Mouse (Mus musculus): ENCODE data around the gene Olfr503. TPM values are rescaled to one million over a fixed set of nuclear protein-coding genes. Genes with fewer than 3 reads are reported as not detected.
"Not testable (repeated sequence)": the region's sequence is repeated elsewhere in the genome, so short reads cannot be mapped to it uniquely, and the experiment has no call there.

Olfr503 gene
- not detected for polyA plus RNA-seq (2012; fragmentation: generic; extraction: Trizol)
- long read RNA-seq, experiment 1 = 0 reads
- long read RNA-seq, experiment 2 = 0 reads

GRCm38 (mm10) chr7:108544227-108544626, at the start of gene Olfr503:
Olfr503 (plus strand) TSS chr7:108544527.
- not testable (repeated sequence) for H3K36me3 ChIP-seq (ENCODE audit: control insufficient read depth, insufficient read depth)

GRCm38 (mm10) chr7:108524965-108525364, 19.4 kb upstream of the Olfr503 start, which contains the start of gene Olfr502:
Olfr502 (minus strand) TSS chr7:108525065.
- Histone ChIP-seq H3K36me3 (ENCODE audit: control insufficient read depth, insufficient read depth) (no peaks in the 10 kb centered on the region), H3K27me3 (ENCODE audit: control insufficient read depth, insufficient read depth, insufficient read length) (no peaks in the 10 kb centered on the region), H3K79me3 (ENCODE audit: low read depth) (no peaks in the 10 kb centered on the region), H3K4me3 (ENCODE audit: insufficient read depth, poor library complexity, severe bottlenecking) (no peak within 1 kb of the TSS), H3K79me2 (ENCODE audit: control insufficient read depth, insufficient read depth) (no peaks in the 10 kb centered on the region), H3ac (ENCODE audit: control insufficient read depth, insufficient read length, low read depth) (no peak within 1 kb of the TSS)
- TF ChIP-seq MYOG (IDR thresholded peaks at IDR 0.05; ENCODE audit: control insufficient read depth, extremely low read depth, insufficient read length) (no peak), USF1 (IDR thresholded peaks at IDR 0.05; ENCODE audit: low read depth) (no peak), CTCF (IDR thresholded peaks at IDR 0.05; ENCODE audit: control insufficient read depth, insufficient read depth, insufficient read length) (no peak), MYOD1 (IDR thresholded peaks at IDR 0.05; ENCODE audit: control insufficient read depth, insufficient read length, low read depth) (no peak), FOSL1 (IDR thresholded peaks at IDR 0.05; ENCODE audit: insufficient read depth, low read length, poor library complexity, severe bottlenecking) (no peak), CEBPB (IDR thresholded peaks at IDR 0.05; ENCODE audit: low read depth) (no peak), MAX (IDR thresholded peaks at IDR 0.05) (no peak)

More at GRCm38 (mm10) chr7:108544227-108544626, at the start of gene Olfr503:
- H3K27me3 ChIP-seq (ENCODE audit: control insufficient read depth, insufficient read depth, insufficient read length); H3ac ChIP-seq (ENCODE audit: control insufficient read depth, insufficient read length, low read depth); H3K4me3 ChIP-seq (ENCODE audit: insufficient read depth, poor library complexity, severe bottlenecking); H3K79me2 ChIP-seq (ENCODE audit: control insufficient read depth, insufficient read depth); H3K79me3 ChIP-seq (ENCODE audit: low read depth): not testable (repeated sequence)

DNA sequence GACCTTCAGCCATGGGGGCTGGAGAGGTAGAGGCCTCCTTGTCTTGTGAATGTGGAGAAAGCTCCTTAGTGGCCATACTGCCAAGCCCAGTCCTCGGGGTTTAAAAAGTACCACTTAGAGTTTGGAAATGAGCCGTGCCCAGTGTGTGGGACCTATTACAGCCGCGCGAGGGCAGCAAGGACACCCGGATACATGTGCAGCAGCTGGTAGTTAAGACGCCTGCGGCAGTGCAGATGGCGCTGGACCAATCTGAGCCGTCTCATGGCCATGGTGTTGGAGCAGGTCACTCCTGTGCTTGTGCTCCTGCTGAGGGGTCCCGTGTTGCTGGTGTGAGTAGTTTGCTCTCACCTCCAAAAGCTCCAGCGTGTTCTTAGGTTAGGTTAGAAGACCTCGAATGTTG, 1.9 kb upstream of the Olfr503 start:
- no peak overlapping the region for H3K4me3 ChIP-seq (ENCODE audit: insufficient read depth, poor library complexity, severe bottlenecking)

DNA sequence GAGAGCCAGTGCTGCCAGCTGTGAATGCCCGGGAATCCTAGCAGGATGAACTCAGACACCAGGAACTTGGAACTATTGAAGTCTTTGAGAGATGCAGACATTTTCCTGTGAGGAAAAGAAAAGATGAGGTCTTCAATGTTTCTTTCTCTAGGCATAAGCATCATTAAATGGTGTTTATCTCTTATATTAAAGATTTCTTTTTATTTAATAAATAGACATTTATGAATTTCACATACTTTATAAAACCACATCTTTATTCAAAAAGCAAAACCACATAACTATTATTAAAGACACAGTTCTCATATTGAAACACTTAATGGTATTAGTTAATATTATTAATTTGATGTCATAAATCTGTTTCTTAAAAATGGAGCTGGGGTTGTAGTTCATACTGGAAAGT, 21.4 kb downstream of the Olfr503 start, which contains the start of gene Olfr504:
Gene Olfr504 (minus strand): TSS at position 101 of the 400 bp plus-strand sequence.
- TF ChIP-seq MYOD1 (IDR thresholded peaks at IDR 0.05; ENCODE audit: control insufficient read depth, insufficient read length, low read depth) = no peak
- no peak for TF ChIP-seq CTCF (IDR thresholded peaks at IDR 0.05; ENCODE audit: control insufficient read depth, insufficient read depth, insufficient read length)
- no peak for TF ChIP-seq USF1 (IDR thresholded peaks at IDR 0.05; ENCODE audit: low read depth)
- TF ChIP-seq CEBPB (IDR thresholded peaks at IDR 0.05; ENCODE audit: low read depth) = no peak
- no peak for TF ChIP-seq MAX (IDR thresholded peaks at IDR 0.05)
- no peak for TF ChIP-seq MYOG (IDR thresholded peaks at IDR 0.05; ENCODE audit: control insufficient read depth, extremely low read depth, insufficient read length)
- no peak for TF ChIP-seq FOSL1 (IDR thresholded peaks at IDR 0.05; ENCODE audit: insufficient read depth, low read length, poor library complexity, severe bottlenecking)

More for the DNA sequence above, 1.9 kb upstream of the Olfr503 start:
- no peaks in the 10 kb centered on the region for H3K79me2 ChIP-seq (ENCODE audit: control insufficient read depth, insufficient read depth)
- H3K79me3 ChIP-seq (ENCODE audit: low read depth) = no peaks in the 10 kb centered on the region
- H3K36me3 ChIP-seq (ENCODE audit: control insufficient read depth, insufficient read depth) = no peaks in the 10 kb centered on the region
- H3K27me3 ChIP-seq (ENCODE audit: control insufficient read depth, insufficient read depth, insufficient read length) = no peaks in the 10 kb centered on the region
- no peak for TF ChIP-seq MAX (IDR thresholded peaks at IDR 0.05)
- TF ChIP-seq MYOD1 (IDR thresholded peaks at IDR 0.05; ENCODE audit: control insufficient read depth, insufficient read length, low read depth) = no peak
- TF ChIP-seq CEBPB (IDR thresholded peaks at IDR 0.05; ENCODE audit: low read depth) = no peak
- no peak for TF ChIP-seq FOSL1 (IDR thresholded peaks at IDR 0.05; ENCODE audit: insufficient read depth, low read length, poor library complexity, severe bottlenecking)
- TF ChIP-seq CTCF (IDR thresholded peaks at IDR 0.05; ENCODE audit: control insufficient read depth, insufficient read depth, insufficient read length) = no peak
- TF ChIP-seq MYOG (IDR thresholded peaks at IDR 0.05; ENCODE audit: control insufficient read depth, extremely low read depth, insufficient read length) = no peak
- no peak for TF ChIP-seq USF1 (IDR thresholded peaks at IDR 0.05; ENCODE audit: low read depth)
- H3ac ChIP-seq (ENCODE audit: control insufficient read depth, insufficient read length, low read depth) = no peak overlapping the region

GRCm38 (mm10) chr7:108589797-108590196, 45.5 kb downstream of the Olfr503 start:
- Histone ChIP-seq H3K4me3 (ENCODE audit: insufficient read depth, poor library complexity, severe bottlenecking) (no peak overlapping the region), H3K79me2 (ENCODE audit: control insufficient read depth, insufficient read depth) (no peaks in the 10 kb centered on the region), H3K36me3 (ENCODE audit: control insufficient read depth, insufficient read depth) (no peaks in the 10 kb centered on the region), H3K27me3 (ENCODE audit: control insufficient read depth, insufficient read depth, insufficient read length) (no peaks in the 10 kb centered on the region), H3K79me3 (ENCODE audit: low read depth) (no peaks in the 10 kb centered on the region), H3ac (ENCODE audit: control insufficient read depth, insufficient read length, low read depth) (no peak overlapping the region)
- no peak for TF ChIP-seq CEBPB (IDR thresholded peaks at IDR 0.05; ENCODE audit: low read depth)
- no peak for TF ChIP-seq MAX (IDR thresholded peaks at IDR 0.05)
- no peak for TF ChIP-seq FOSL1 (IDR thresholded peaks at IDR 0.05; ENCODE audit: insufficient read depth, low read length, poor library complexity, severe bottlenecking)
- TF ChIP-seq USF1 (IDR thresholded peaks at IDR 0.05; ENCODE audit: low read depth) = no peak
- no peak for TF ChIP-seq MYOG (IDR thresholded peaks at IDR 0.05; ENCODE audit: control insufficient read depth, extremely low read depth, insufficient read length)

More for the DNA sequence above, 21.4 kb downstream of the Olfr503 start, which contains the start of gene Olfr504:
- no peaks in the 10 kb centered on the region for H3K79me3 ChIP-seq (ENCODE audit: low read depth)
- no peaks in the 10 kb centered on the region for H3K27me3 ChIP-seq (ENCODE audit: control insufficient read depth, insufficient read depth, insufficient read length)
- no peak within 1 kb of the TSS for H3ac ChIP-seq (ENCODE audit: control insufficient read depth, insufficient read length, low read depth)
- H3K36me3 ChIP-seq (ENCODE audit: control insufficient read depth, insufficient read depth) = no peaks in the 10 kb centered on the region
- H3K79me2 ChIP-seq (ENCODE audit: control insufficient read depth, insufficient read depth) = no peaks in the 10 kb centered on the region
- no peak within 1 kb of the TSS for H3K4me3 ChIP-seq (ENCODE audit: insufficient read depth, poor library complexity, severe bottlenecking)

Other genes with a start within 250 kb of the Olfr503 start
- not detected for gene Olfr491, start 231.1 kb upstream of the Olfr503 start, polyA plus RNA-seq (2012; fragmentation: generic; extraction: Trizol)
- gene Olfr492, start 220.9 kb upstream of the Olfr503 start, polyA plus RNA-seq (2012; fragmentation: generic; extraction: Trizol) = not detected
- not detected for gene Olfr493, start 197.5 kb upstream of the Olfr503 start, polyA plus RNA-seq (2012; fragmentation: generic; extraction: Trizol)
- gene Olfr494, start 179.2 kb upstream of the Olfr503 start, polyA plus RNA-seq (2012; fragmentation: generic; extraction: Trizol) = not detected
- not detected for gene Olfr495, start 151.4 kb upstream of the Olfr503 start, polyA plus RNA-seq (2012; fragmentation: generic; extraction: Trizol)
- not detected for gene Olfr497, start 124.1 kb upstream of the Olfr503 start, polyA plus RNA-seq (2012; fragmentation: generic; extraction: Trizol)
- gene Olfr498, start 79.2 kb upstream of the Olfr503 start, polyA plus RNA-seq (2012; fragmentation: generic; extraction: Trizol) = not detected
- not detected for gene Olfr502, start 19.5 kb upstream of the Olfr503 start, polyA plus RNA-seq (2012; fragmentation: generic; extraction: Trizol)
- not detected for gene Olfr504, start 21.3 kb downstream of the Olfr503 start, polyA plus RNA-seq (2012; fragmentation: generic; extraction: Trizol)
- 0.01 TPM for gene Olfr506, start 66.3 kb downstream of the Olfr503 start, polyA plus RNA-seq (2012; fragmentation: generic; extraction: Trizol)
- not detected for gene Olfr507, start 77.3 kb downstream of the Olfr503 start, polyA plus RNA-seq (2012; fragmentation: generic; extraction: Trizol)
- gene Olfr508, start 85.5 kb downstream of the Olfr503 start, polyA plus RNA-seq (2012; fragmentation: generic; extraction: Trizol) = not detected
- not detected for gene Olfr509, start 107.4 kb downstream of the Olfr503 start, polyA plus RNA-seq (2012; fragmentation: generic; extraction: Trizol)
- not detected for gene Olfr510, start 121.9 kb downstream of the Olfr503 start, polyA plus RNA-seq (2012; fragmentation: generic; extraction: Trizol)
- gene Olfr512, start 168.8 kb downstream of the Olfr503 start, polyA plus RNA-seq (2012; fragmentation: generic; extraction: Trizol) = not detected
- gene Olfr513, start 206.4 kb downstream of the Olfr503 start, polyA plus RNA-seq (2012; fragmentation: generic; extraction: Trizol) = not detected

Measured in C2C12 (cell line).